17 mouse cellular contexts compared by ENCODE assay signal in the genomic region with DNA sequence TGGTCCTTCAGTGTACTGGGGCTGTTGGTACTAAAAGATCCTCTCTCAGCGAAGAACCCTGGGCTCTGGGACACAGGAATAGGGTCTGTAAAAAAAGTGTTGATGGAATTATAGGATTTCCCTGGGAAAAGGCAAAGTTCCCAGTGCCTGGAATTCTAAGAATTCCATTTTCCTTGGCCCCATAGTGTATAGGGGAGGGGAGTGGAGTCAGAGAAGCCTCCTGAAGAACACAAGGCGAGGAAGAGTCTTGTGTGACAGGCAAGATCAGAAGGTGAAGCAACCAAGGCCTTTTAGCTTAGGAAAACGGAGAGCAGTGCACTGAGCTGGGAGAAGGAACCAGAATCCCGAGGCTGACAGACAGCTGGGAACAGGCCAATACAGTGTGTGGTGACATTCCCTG.
"Had no signal": no experiment of that assay in that cellular context is flagged by ENCODE, and none has a peak within 500 bp of the region (broad histone marks: within the 10 kb centered on the region; RNA-seq: fewer than 3 reads in every experiment).

No protein-coding gene starts in this region.

- H3K27me3 ChIP-seq: liver, embryonic 13.5 days; liver, embryonic 15.5 days; midbrain, embryonic 15.5 days; stomach, embryonic 15.5 days had no signal

- H3K27ac ChIP-seq: liver, embryonic 13.5 days; liver, embryonic 15.5 days; macrophage; midbrain, embryonic 13.5 days; midbrain, embryonic 15.5 days; neural tube, embryonic 12.5 days; stomach, embryonic 15.5 days; stomach, postnatal 0 days had no signal

- H3K4me1 ChIP-seq: liver, embryonic 13.5 days; liver, embryonic 15.5 days; megakaryocyte, embryonic 14.5 days; midbrain, embryonic 13.5 days; midbrain, embryonic 15.5 days; neural tube, embryonic 12.5 days; stomach, embryonic 15.5 days had no signal

- ATAC-seq: liver, postnatal 0 days; lung, postnatal 0 days; midbrain, embryonic 13.5 days; midbrain, embryonic 15.5 days had no signal

- H3K4me3 ChIP-seq: liver, embryonic 13.5 days; liver, embryonic 15.5 days; megakaryocyte, embryonic 14.5 days; midbrain, embryonic 13.5 days; midbrain, embryonic 15.5 days; neural tube, embryonic 12.5 days; stomach, embryonic 15.5 days had no signal

- DNase-seq: liver, embryonic 13.5 days; liver, postnatal 0 days; lung, adult 2 months; right cerebral cortex, postnatal 14 days; thymus, adult 2 months; thymus, postnatal 25 days; thymus, postnatal 4 days had no signal

- H3K4me2 ChIP-seq: liver, embryonic 13.5 days; liver, embryonic 15.5 days; midbrain, embryonic 11.5 days; midbrain, embryonic 13.5 days; midbrain, embryonic 15.5 days; neural tube, embryonic 12.5 days; stomach, embryonic 15.5 days had no signal

- H3K9me3 ChIP-seq: liver, embryonic 13.5 days; liver, embryonic 15.5 days; stomach, embryonic 15.5 days had no signal

- H3K9ac ChIP-seq: liver, embryonic 13.5 days; liver, embryonic 15.5 days; liver, postnatal 0 days; midbrain, embryonic 13.5 days; midbrain, embryonic 15.5 days; neural tube, embryonic 12.5 days; stomach, embryonic 15.5 days had no signal

- H3K36me3 ChIP-seq: liver, embryonic 13.5 days; liver, embryonic 15.5 days; midbrain, embryonic 13.5 days; midbrain, embryonic 15.5 days; neural tube, embryonic 12.5 days; stomach, embryonic 15.5 days had no signal
